Mouse (Mus musculus): ENCODE data around the gene Arhgap19.

Arhgap19 gene

GRCm38 (mm10) chr19:41831718-41832391 lies 30.0 kb upstream of the Arhgap19 start:
- DNase-seq (ENCODE audit: low read depth, low spot score) = no peak

GRCm38 (mm10) chr19:41831101-41831570 lies 29.3 kb upstream of the Arhgap19 start:
- DNase-seq (ENCODE audit: low read depth, low spot score) = no peak

GRCm38 (mm10) chr19:41830106-41831031 lies 28.5 kb upstream of the Arhgap19 start:
- no peak for DNase-seq (ENCODE audit: low read depth, low spot score)

- peak; percentile 92 for DNase-seq (ENCODE audit: low read depth, low spot score)
Measured at GRCm38 (mm10) chr19:41829381-41830105, 27.7 kb upstream of the Arhgap19 start, which contains the start of gene Frat1. TSS of gene Frat1 (plus strand) at chr19:41829970.

GRCm38 (mm10) chr19:41828941-41829340 lies 27.1 kb upstream of the Arhgap19 start:
- DNase-seq (ENCODE audit: low read depth, low spot score) = no peak

- no peak for DNase-seq (ENCODE audit: low read depth, low spot score)
Measured at GRCm38 (mm10) chr19:41826529-41826928, 24.7 kb upstream of the Arhgap19 start.

- no peak for DNase-seq (ENCODE audit: low read depth, low spot score)
Measured at GRCm38 (mm10) chr19:41824950-41825349, 23.1 kb upstream of the Arhgap19 start.

- no peak for DNase-seq (ENCODE audit: low read depth, low spot score)
Measured at GRCm38 (mm10) chr19:41822589-41822988, 20.7 kb upstream of the Arhgap19 start.

- no peak for DNase-seq (ENCODE audit: low read depth, low spot score)
Measured at GRCm38 (mm10) chr19:41821436-41821835, 19.6 kb upstream of the Arhgap19 start.

- DNase-seq (ENCODE audit: low read depth, low spot score) = no peak
Measured at GRCm38 (mm10) chr19:41818749-41819148, 16.9 kb upstream of the Arhgap19 start.

- no peak for DNase-seq (ENCODE audit: low read depth, low spot score)
Measured at GRCm38 (mm10) chr19:41817325-41817724, 15.5 kb upstream of the Arhgap19 start.

- no peak for DNase-seq (ENCODE audit: low read depth, low spot score)
Measured at GRCm38 (mm10) chr19:41816915-41817314, 15.1 kb upstream of the Arhgap19 start.

GRCm38 (mm10) chr19:41816410-41816809 lies 14.6 kb upstream of the Arhgap19 start:
- DNase-seq (ENCODE audit: low read depth, low spot score) = no peak

- DNase-seq (ENCODE audit: low read depth, low spot score) = no peak
Measured at GRCm38 (mm10) chr19:41813374-41813773, 11.5 kb upstream of the Arhgap19 start.

- DNase-seq (ENCODE audit: low read depth, low spot score) = no peak
Measured at GRCm38 (mm10) chr19:41812525-41812924, 10.7 kb upstream of the Arhgap19 start.

- DNase-seq (ENCODE audit: low read depth, low spot score) = no peak
Measured at GRCm38 (mm10) chr19:41810074-41810473, 8.2 kb upstream of the Arhgap19 start.

- no peak for DNase-seq (ENCODE audit: low read depth, low spot score)
Measured at GRCm38 (mm10) chr19:41808104-41808634, 6.3 kb upstream of the Arhgap19 start.

GRCm38 (mm10) chr19:41807497-41807896 lies 5.7 kb upstream of the Arhgap19 start:
- DNase-seq (ENCODE audit: low read depth, low spot score) = no peak

GRCm38 (mm10) chr19:41805831-41806230 lies 4.0 kb upstream of the Arhgap19 start:
- no peak for DNase-seq (ENCODE audit: low read depth, low spot score)

- DNase-seq (ENCODE audit: low read depth, low spot score) = no peak
Measured at GRCm38 (mm10) chr19:41803322-41803721, 1.5 kb upstream of the Arhgap19 start.

GRCm38 (mm10) chr19:41800986-41801741 lies 683 bp downstream of the Arhgap19 start:
- DNase-seq (ENCODE audit: low read depth, low spot score) = no peak
